Mouse (Mus musculus) gastrocnemius, adult 8-10 months (tissue): Measurements from ENCODE around the gene Ccdc117. TPM values are rescaled to one million over a fixed set of nuclear protein-coding genes. Genes with fewer than 3 reads are reported as not detected.

Experiments
- total RNA-seq, 4 experiments: library from RNA; stranded (reverse); gene quantifications; 2 replicates each; pipeline ENCODE4 v1.2.4; 2022

The Ccdc117 gene
- total RNA-seq, 4 experiments from 2014 or later, result 19.2 to 27.7 (median 24.0) TPM

Other genes with a start within 250 kb of the Ccdc117 start
- gene Znrf3, start 97.3 kb downstream of the Ccdc117 start, total RNA-seq, result 1 to 10 TPM; 5.4 to 6.7 (median 6.3) TPM
- 100 to 1,000 TPM in 1 of 4 experiments, 10 to 100 TPM in 3; 57.4 to 110 (median 72.7) TPM for gene Xbp1, start 21.5 kb downstream of the Ccdc117 start, total RNA-seq
- not detected for gene Ankrd36, start 27.5 kb upstream of the Ccdc117 start, total RNA-seq
- gene Mrps24, start 173.5 kb upstream of the Ccdc117 start, total RNA-seq, result 100 to 1,000 TPM in 3 of 4 experiments, 10 to 100 TPM in 1; 98.9 to 119 (median 108) TPM
- 10 to 100 TPM; 46.2 to 52.2 (median 48.2) TPM for gene Urgcp, start 220.2 kb upstream of the Ccdc117 start, total RNA-seq
- 10 to 100 TPM; 10.3 to 13.1 (median 12.2) TPM for gene Dbnl, start 246.3 kb upstream of the Ccdc117 start, total RNA-seq